Mouse (Mus musculus) inflammation-experienced regulatory T-cells (primary cell): ENCODE results near the gene Olfr1219. TPM values are rescaled to one million over a fixed set of nuclear protein-coding genes. Genes with fewer than 3 reads are reported as not detected.

ENCODE experiments used
- polyA plus RNA-seq, 2 experiments: library from polyadenylated mRNA; unstranded; fragments of 100-300 nt; shearing (Covaris generic); gene quantifications; one replicate each; pipeline ENCODE4 v1.2.1; 2017

The Olfr1219 gene
- polyA plus RNA-seq, result not detected

GRCm38 (mm10) chr2:89083413-89083812 is at the start of gene Olfr1219:
Olfr1219 (minus strand) TSS chr2:89083513.

GRCm38 (mm10) chr2:89132954-89133353 is 49.6 kb upstream of the Olfr1219 start, which contains the start of gene Olfr1222:
Olfr1222 (minus strand) TSS chr2:89133054.

GRCm38 (mm10) chr2:89117183-89117582 is 33.9 kb upstream of the Olfr1219 start, which contains the start of gene Olfr1221:
Olfr1221 (minus strand) TSS chr2:89117283.

GRCm38 (mm10) chr2:89106735-89107134 is 23.4 kb upstream of the Olfr1219 start, which contains the start of gene Olfr1220:
Olfr1220 (minus strand) TSS chr2:89106835.

GRCm38 (mm10) chr2:89061087-89061486 is 22.2 kb downstream of the Olfr1219 start, which contains the start of gene Olfr1218:
Olfr1218 (minus strand) TSS chr2:89061187.

GRCm38 (mm10) chr2:89031965-89032364 is 51.3 kb downstream of the Olfr1219 start, which contains the start of gene Olfr1217:
Olfr1217 (minus strand) TSS chr2:89032065.

Other genes starting within 250 kb of the Olfr1219 start
- under 1 TPM in 1 of 2 experiments, not detected in 1; 0.06 TPM for gene Olfr1204, start 234.2 kb downstream of the Olfr1219 start, polyA plus RNA-seq
- gene Olfr1206, start 220.3 kb downstream of the Olfr1219 start, polyA plus RNA-seq, result under 1 TPM in 1 of 2 experiments, not detected in 1; 0.61 TPM
- 1 to 10 TPM in 1 of 2 experiments, not detected in 1; 1.9 TPM for gene Olfr1208, start 181.2 kb downstream of the Olfr1219 start, polyA plus RNA-seq
- gene Olfr1209, start 168.4 kb downstream of the Olfr1219 start, polyA plus RNA-seq, result under 1 TPM; 0.04 to 0.37 TPM
- gene Olfr1211, start 145.4 kb downstream of the Olfr1219 start, polyA plus RNA-seq, result not detected
- gene Olfr1212, start 129.5 kb downstream of the Olfr1219 start, polyA plus RNA-seq, result under 1 TPM in 1 of 2 experiments, not detected in 1; 0.16 TPM
- gene Gm13762, start 103.2 kb downstream of the Olfr1219 start, polyA plus RNA-seq, result not detected
- gene Olfr1214, start 90.9 kb downstream of the Olfr1219 start, polyA plus RNA-seq, result under 1 TPM in 1 of 2 experiments, not detected in 1; 0.23 TPM
- under 1 TPM; 0.49 to 0.53 TPM for gene Olfr1215, start 76.5 kb downstream of the Olfr1219 start, polyA plus RNA-seq
- not detected for gene Olfr1216, start 65.2 kb downstream of the Olfr1219 start, polyA plus RNA-seq
- gene Olfr1217, start 51.4 kb downstream of the Olfr1219 start, polyA plus RNA-seq, result under 1 TPM; 0.07 to 0.11 TPM
- not detected for gene Olfr1218, start 22.3 kb downstream of the Olfr1219 start, polyA plus RNA-seq
- under 1 TPM; 0.08 to 0.62 TPM for gene Olfr1220, start 23.3 kb upstream of the Olfr1219 start, polyA plus RNA-seq
- gene Olfr1221, start 33.8 kb upstream of the Olfr1219 start, polyA plus RNA-seq, result not detected
- not detected for gene Olfr1222, start 49.5 kb upstream of the Olfr1219 start, polyA plus RNA-seq
- gene Olfr1223, start 68.0 kb upstream of the Olfr1219 start, polyA plus RNA-seq, result under 1 TPM in 1 of 2 experiments, not detected in 1; 0.30 TPM
- gene Olfr1224-ps1, start 80.6 kb upstream of the Olfr1219 start, polyA plus RNA-seq, result not detected
- under 1 TPM; 0.06 to 0.77 TPM for gene Olfr1225, start 91.2 kb upstream of the Olfr1219 start, polyA plus RNA-seq
- gene Olfr1226, start 116.5 kb upstream of the Olfr1219 start, polyA plus RNA-seq, result not detected
- gene Olfr1228, start 170.5 kb upstream of the Olfr1219 start, polyA plus RNA-seq, result 1 to 10 TPM in 1 of 2 experiments, under 1 TPM in 1; 0.42 to 1.1 TPM
- not detected for gene Olfr1229, start 204.5 kb upstream of the Olfr1219 start, polyA plus RNA-seq
- gene Olfr1230, start 213.8 kb upstream of the Olfr1219 start, polyA plus RNA-seq, result not detected
- gene Olfr1231, start 223.6 kb upstream of the Olfr1219 start, polyA plus RNA-seq, result under 1 TPM in 1 of 2 experiments, not detected in 1; 0.34 TPM
- gene Olfr1232, start 246.2 kb upstream of the Olfr1219 start, polyA plus RNA-seq, result not detected